Mouse (Mus musculus) layer of hippocampus, adult 2 months (tissue): ENCODE data around the gene Akp3. TPM values are rescaled to one million over a fixed set of nuclear protein-coding genes. Genes with fewer than 3 reads are reported as not detected.

Source experiments
- DNase-seq, 2 experiments: peaks; one replicate each; pipeline ENCODE4 v3.0.0; 2022; ENCODE audit warnings: low spot score in 2 of 2
- H3K27ac ChIP-seq: fragments of 200-600 bp; 2 replicates; pipeline ENCODE4 v1.8.1; 2022
- H3K4me3 ChIP-seq: fragments of 200-600 bp; 2 replicates; pipeline ENCODE4 v1.8.1; 2022; ENCODE audit warnings: mild to moderate bottlenecking
- CTCF ChIP-seq: fragments of 200-600 bp; conservative IDR thresholded peaks from 2 replicates; pipeline ENCODE4 v1.8.1; 2022; ENCODE audit warnings: antibody characterized with exemption, mild to moderate bottlenecking, moderate library complexity
- long read RNA-seq, 2 experiments: library from polyadenylated mRNA; stranded (forward); transcript quantifications; one replicate each; pipeline ENCODE4 v2.0.0; 2021; ENCODE audit warnings: borderline mapping rate in 2 of 2
- total RNA-seq, 2 experiments: library from RNA; stranded (reverse); gene quantifications; 2 replicates each; pipeline ENCODE4 v1.2.3; 2021

The Akp3 gene
- not detected for total RNA-seq
- long read RNA-seq, experiment 1 = 0 reads
- long read RNA-seq, experiment 2, partial matches to known transcripts = 1 of 1 reads
- long read RNA-seq, experiment 2, other reads (novel, unspliced or antisense) = 0 of 1 reads

GRCm38 (mm10) chr1:87124673-87125072 lies at the start of gene Akp3:
Gene Akp3 (plus strand): TSS chr1:87124973.
- TF ChIP-seq CTCF = no peak
- H3K27ac ChIP-seq = no peak within 1 kb of the TSS
- no peak within 1 kb of the TSS for H3K4me3 ChIP-seq
- no peak for DNase-seq

- Histone ChIP-seq H3K27ac (no peak overlapping the region), H3K4me3 (no peak overlapping the region)
- TF ChIP-seq CTCF = no peak
- DNase-seq = no peak
Observed at GRCm38 (mm10) chr1:87086196-87086595, 38.6 kb upstream of the Akp3 start.

GRCm38 (mm10) chr1:87086964-87087363 lies 37.8 kb upstream of the Akp3 start:
- Histone ChIP-seq H3K27ac (no peak overlapping the region), H3K4me3 (no peak overlapping the region)
- no peak for TF ChIP-seq CTCF
- no peak for DNase-seq

GRCm38 (mm10) chr1:87089251-87089650 lies 35.5 kb upstream of the Akp3 start:
- no peak overlapping the region for H3K4me3 ChIP-seq
- DNase-seq = no peak

GRCm38 (mm10) chr1:87089828-87090227 lies 34.9 kb upstream of the Akp3 start, which contains the start of gene Alppl2:
Gene Alppl2 (minus strand): TSS chr1:87089928.
- H3K27ac ChIP-seq = no peak within 1 kb of the TSS
- no peak within 1 kb of the TSS for H3K4me3 ChIP-seq
- no peak for DNase-seq
- TF ChIP-seq CTCF = no peak

More at GRCm38 (mm10) chr1:87089251-87089650, 35.5 kb upstream of the Akp3 start:
- no peak for TF ChIP-seq CTCF
- no peak overlapping the region for H3K27ac ChIP-seq

- H3K27ac ChIP-seq = no peak overlapping the region
- TF ChIP-seq CTCF = no peak
- DNase-seq = no peak
- H3K4me3 ChIP-seq = no peak overlapping the region
Observed at GRCm38 (mm10) chr1:87095642-87096041, 29.1 kb upstream of the Akp3 start.

- TF ChIP-seq CTCF = peak; percentile 82
- no peak overlapping the region for H3K4me3 ChIP-seq
- peak; percentile 10 to 61 for DNase-seq
- H3K27ac ChIP-seq = no peak overlapping the region
Observed at GRCm38 (mm10) chr1:87098358-87098975, 26.3 kb upstream of the Akp3 start.

- no peak for DNase-seq
- Histone ChIP-seq H3K27ac (no peak within 1 kb of the TSS), H3K4me3 (no peak within 1 kb of the TSS)
- TF ChIP-seq CTCF = no peak
Observed at GRCm38 (mm10) chr1:87101411-87101810, 23.4 kb upstream of the Akp3 start, which contains the start of gene Alpi. Gene Alpi (minus strand): TSS chr1:87101606.

- Histone ChIP-seq H3K27ac (no peak overlapping the region), H3K4me3 (no peak overlapping the region)
- no peak for DNase-seq
- no peak for TF ChIP-seq CTCF
Observed at GRCm38 (mm10) chr1:87102114-87102513, 22.7 kb upstream of the Akp3 start.

GRCm38 (mm10) chr1:87103936-87104335 lies 20.8 kb upstream of the Akp3 start:
- no peak overlapping the region for H3K27ac ChIP-seq
- H3K4me3 ChIP-seq = no peak overlapping the region
- no peak for DNase-seq
- TF ChIP-seq CTCF = no peak

GRCm38 (mm10) chr1:87106536-87106935 lies 18.2 kb upstream of the Akp3 start:
- no peak for TF ChIP-seq CTCF
- Histone ChIP-seq H3K4me3 (no peak overlapping the region), H3K27ac (no peak overlapping the region)
- no peak for DNase-seq

GRCm38 (mm10) chr1:87108564-87108963 lies 16.2 kb upstream of the Akp3 start:
- Histone ChIP-seq H3K27ac (no peak overlapping the region), H3K4me3 (no peak overlapping the region)
- DNase-seq = no peak
- TF ChIP-seq CTCF = no peak

GRCm38 (mm10) chr1:87111719-87112354 lies 12.9 kb upstream of the Akp3 start:
- H3K4me3 ChIP-seq = no peak overlapping the region
- DNase-seq = peak in 1 of 2 experiments; percentile 35
- no peak overlapping the region for H3K27ac ChIP-seq
- peak; percentile 71 for TF ChIP-seq CTCF

GRCm38 (mm10) chr1:87114784-87115183 lies 10.0 kb upstream of the Akp3 start:
- TF ChIP-seq CTCF = no peak
- no peak for DNase-seq
- no peak overlapping the region for H3K27ac ChIP-seq

More at GRCm38 (mm10) chr1:87114784-87115183, 10.0 kb upstream of the Akp3 start:
- no peak overlapping the region for H3K4me3 ChIP-seq
